Mouse (Mus musculus) forebrain, embryonic 16.5 days (tissue): ENCODE measurements at regions not wholly inside any gene's neighbourhood (a gene's known extent, or its start where the extent isn't known, plus 50 kb on each side); places are given as distances from the start of the nearest gene placed in this dataset.

Experiments used
- ATAC-seq: fragments of 200-750 bp; cut with Nextera tagmentation; 2 replicates; pipeline ENCODE4 v1.8.0; 2017; ENCODE audit warnings: mild to moderate bottlenecking, moderate library complexity
- H3K27ac ChIP-seq: fragments of 300-500 bp; sonication (generic); 2 replicates; pipeline ENCODE4 v1.5.1; 2014; ENCODE audit warnings: low read length, control low read depth
- H3K27me3 ChIP-seq: fragments of 300-500 bp; sonication (generic); replicated peaks from 2 replicates; pipeline ENCODE4 v1.6.1; 2014; ENCODE audit warnings: low read length; ENCODE audit not compliant: control insufficient read depth, insufficient read depth
- H3K36me3 ChIP-seq: fragments of 300-500 bp; sonication (generic); 2 replicates; pipeline ENCODE4 v1.6.1; 2014; ENCODE audit not compliant: control insufficient read depth, insufficient read depth
- H3K4me1 ChIP-seq: fragments of 300-500 bp; sonication (generic); replicated peaks from 2 replicates; pipeline ENCODE4 v1.6.1; 2014; ENCODE audit warnings: low read length; ENCODE audit not compliant: control insufficient read depth, insufficient read depth
- H3K4me2 ChIP-seq: fragments of 300-500 bp; sonication (generic); 2 replicates; pipeline ENCODE4 v1.6.1; 2014; ENCODE audit warnings: mild to moderate bottlenecking, low read length, control low read depth
- H3K4me3 ChIP-seq: fragments of 300-500 bp; sonication (generic); replicated peaks from 2 replicates; pipeline ENCODE4 v1.5.1; 2014; ENCODE audit warnings: mild to moderate bottlenecking, low read length, control low read depth
- H3K9ac ChIP-seq: fragments of 300-500 bp; sonication (generic); replicated peaks from 2 replicates; pipeline ENCODE4 v1.6.1; 2014; ENCODE audit warnings: low read depth, low read length, control low read depth
- H3K9me3 ChIP-seq: fragments of 300-500 bp; sonication (generic); 2 replicates; pipeline ENCODE4 v1.6.1; 2016; ENCODE audit warnings: low read length; ENCODE audit not compliant: control insufficient read depth
- WGBS: fragments of 180-500 bp; shearing (Covaris S2); extraction: QIAGEN DNeasy Blood & Tissue Kit; methylation state at CpG from one replicate; pipeline ENCODE4 v1.1.7; 2014; 5-methylcytosine and 5-hydroxymethylcytosine counted together

DNA sequence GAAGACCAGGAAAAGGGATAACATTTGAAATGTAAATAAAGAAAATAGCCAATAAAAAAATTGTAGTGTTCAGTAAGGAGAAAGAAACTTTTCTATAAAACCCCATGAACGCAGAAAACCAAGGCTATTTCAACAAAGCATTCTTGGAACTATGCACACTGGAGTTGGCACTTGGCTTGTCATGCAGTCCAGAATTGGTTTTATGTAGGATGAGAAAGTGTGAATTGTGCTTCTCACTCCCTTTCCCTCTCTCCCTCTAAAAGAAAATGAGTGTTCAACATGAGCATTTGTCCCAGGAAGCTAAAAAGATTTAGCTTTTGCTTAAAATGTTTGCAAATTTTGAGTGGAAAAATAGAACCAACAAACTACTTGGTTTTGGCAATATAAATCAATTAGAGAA, 841.6 kb upstream of the Adam24 start:
- no peak overlapping the region for H3K27ac ChIP-seq
- H3K4me3 ChIP-seq, result no peak overlapping the region
- no peaks in the 10 kb centered on the region for H3K36me3 ChIP-seq
- no peaks in the 10 kb centered on the region for H3K9me3 ChIP-seq
- H3K9ac ChIP-seq, result no peak overlapping the region
- no peaks in the 10 kb centered on the region for H3K4me1 ChIP-seq
- no peaks in the 10 kb centered on the region for H3K27me3 ChIP-seq
- ATAC-seq, result no peak
- H3K4me2 ChIP-seq, result no peak overlapping the region
- 79% methylated on average over 1 of the region's 1 CpGs for WGBS

DNA sequence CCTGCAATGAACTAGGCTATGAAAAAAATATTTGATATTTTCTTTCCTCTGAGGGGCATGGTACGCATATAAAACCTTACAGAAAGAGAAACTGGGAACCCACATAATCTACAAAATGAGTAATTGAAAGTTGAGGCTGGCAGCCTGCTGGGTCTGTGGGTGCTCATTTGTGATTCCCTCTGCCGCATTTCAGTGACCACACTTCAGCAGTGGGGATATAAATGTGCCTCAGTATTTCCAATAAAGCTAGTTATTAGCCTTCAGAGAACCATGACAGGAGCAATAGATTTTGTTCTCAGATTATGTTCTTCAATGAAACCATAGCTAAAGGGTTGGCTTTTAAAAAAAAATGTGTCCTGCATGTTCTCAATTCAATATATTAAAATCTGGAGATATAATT, 828.0 kb upstream of the Adam24 start:
- no peak overlapping the region for H3K9ac ChIP-seq
- H3K4me3 ChIP-seq, result no peak overlapping the region
- no peak overlapping the region for H3K4me2 ChIP-seq
- H3K9me3 ChIP-seq, result no peaks in the 10 kb centered on the region
- no peaks in the 10 kb centered on the region for H3K4me1 ChIP-seq
- ATAC-seq, result no peak
- no peak overlapping the region for H3K27ac ChIP-seq
- no peaks in the 10 kb centered on the region for H3K27me3 ChIP-seq
- no peaks in the 10 kb centered on the region for H3K36me3 ChIP-seq
- WGBS, result 89% methylated on average over 2 of the region's 2 CpGs

DNA sequence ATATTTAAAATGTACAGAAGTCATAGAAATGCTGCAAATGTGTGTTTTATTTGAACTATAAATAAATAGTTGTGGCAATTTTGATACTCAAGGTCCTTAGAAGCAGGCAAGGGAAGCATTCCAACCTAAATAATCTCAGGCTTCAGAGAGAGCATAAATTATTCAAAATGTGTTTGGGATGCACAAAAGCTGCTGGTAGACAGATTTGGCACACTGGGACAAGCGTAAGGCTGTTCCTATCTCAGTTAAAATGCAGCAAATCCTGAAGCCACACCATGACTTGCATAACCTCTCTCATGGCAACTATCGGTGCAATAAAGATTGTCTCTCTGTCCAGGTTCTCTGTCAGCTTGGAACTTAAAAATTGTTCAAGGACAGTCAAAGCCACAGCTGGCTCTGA, 812.3 kb upstream of the Adam24 start:
- Histone ChIP-seq H3K4me2 (no peak overlapping the region), H3K9ac (no peak overlapping the region), H3K36me3 (no peaks in the 10 kb centered on the region), H3K4me1 (0 out of 2 replicates have a peak, but pooled peaks cover 2% of the 10 kb centered on the region), H3K27ac (no peak overlapping the region), H3K9me3 (no peaks in the 10 kb centered on the region), H3K4me3 (no peak overlapping the region), H3K27me3 (no peaks in the 10 kb centered on the region)
- WGBS, result 76% methylated on average over 2 of the region's 2 CpGs
- ATAC-seq, result 0 out of 2 replicates have a peak, but pooled peaks have one; percentile 31

DNA sequence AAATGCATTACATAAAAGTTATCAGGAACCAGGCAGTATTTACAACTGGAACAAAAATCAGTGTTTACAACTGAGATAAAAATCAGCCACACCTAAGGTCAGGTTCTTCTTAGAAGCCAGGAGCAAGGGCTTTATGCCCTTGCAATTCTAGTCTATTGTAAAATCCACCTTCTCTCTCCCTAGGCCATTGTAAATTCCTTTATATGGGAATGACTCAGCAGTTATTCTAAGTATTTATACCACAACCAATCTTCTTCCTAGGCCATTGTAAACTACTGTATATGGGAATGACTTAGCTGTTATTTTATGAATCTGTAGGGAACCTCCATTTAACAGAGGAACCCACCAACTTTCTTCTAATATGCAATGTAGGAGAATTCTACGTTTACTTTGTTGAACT, 772.6 kb upstream of the Adam24 start:
- H3K4me2 ChIP-seq, result no peak overlapping the region
- no peaks in the 10 kb centered on the region for H3K9me3 ChIP-seq
- no peaks in the 10 kb centered on the region for H3K27me3 ChIP-seq
- no peak for ATAC-seq
- H3K4me3 ChIP-seq, result no peak overlapping the region
- WGBS, result 77% methylated on average over 1 of the region's 1 CpGs
- H3K9ac ChIP-seq, result no peak overlapping the region
- H3K4me1 ChIP-seq, result no peaks in the 10 kb centered on the region
- H3K27ac ChIP-seq, result no peak overlapping the region
- no peaks in the 10 kb centered on the region for H3K36me3 ChIP-seq

DNA sequence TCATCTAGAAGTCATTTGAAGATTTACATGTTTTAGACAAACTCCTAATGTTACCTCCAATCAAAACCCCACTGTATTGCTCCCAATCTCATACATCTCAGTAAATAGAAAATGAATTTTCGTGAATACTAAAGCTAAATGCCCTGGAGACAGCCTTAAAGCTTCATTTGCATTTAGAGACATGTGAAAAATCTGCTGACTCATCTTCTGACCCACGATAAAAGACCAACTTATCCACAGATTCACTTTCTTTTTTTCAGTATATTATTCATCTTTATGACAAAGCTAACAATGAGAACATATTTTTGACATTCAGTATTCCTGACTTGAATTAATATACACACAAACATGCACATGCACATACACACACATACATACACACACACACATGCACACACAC, 762.0 kb upstream of the Adam24 start:
- ATAC-seq, result no peak
- 76% methylated on average over 2 of the region's 2 CpGs for WGBS
- no peaks in the 10 kb centered on the region for H3K27me3 ChIP-seq
- H3K9me3 ChIP-seq, result no peaks in the 10 kb centered on the region
- H3K27ac ChIP-seq, result no peak overlapping the region
- no peaks in the 10 kb centered on the region for H3K36me3 ChIP-seq
- no peak overlapping the region for H3K4me3 ChIP-seq
- H3K4me2 ChIP-seq, result no peak overlapping the region
- no peaks in the 10 kb centered on the region for H3K4me1 ChIP-seq
- H3K9ac ChIP-seq, result no peak overlapping the region

DNA sequence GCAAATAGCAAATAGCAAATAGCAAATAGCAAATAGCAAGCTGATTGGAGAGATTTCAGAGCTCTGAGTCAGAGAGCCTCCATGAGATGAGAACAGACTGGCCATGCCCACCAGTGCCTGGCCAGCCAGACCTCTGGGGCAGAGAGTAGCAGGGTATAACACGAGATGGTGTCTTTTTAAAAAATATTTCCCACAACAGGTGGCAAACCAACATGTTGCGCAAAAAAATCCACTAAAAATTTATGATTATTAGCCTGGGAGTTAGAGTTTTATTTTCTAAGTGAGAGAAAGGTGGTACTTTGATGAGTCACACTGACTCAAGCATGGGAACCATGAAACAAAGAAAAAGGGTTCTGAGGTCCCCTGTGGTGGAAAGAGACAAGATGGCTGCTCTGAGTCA, 753.5 kb upstream of the Adam24 start:
- 79% methylated on average over 2 of the region's 2 CpGs for WGBS

DNA sequence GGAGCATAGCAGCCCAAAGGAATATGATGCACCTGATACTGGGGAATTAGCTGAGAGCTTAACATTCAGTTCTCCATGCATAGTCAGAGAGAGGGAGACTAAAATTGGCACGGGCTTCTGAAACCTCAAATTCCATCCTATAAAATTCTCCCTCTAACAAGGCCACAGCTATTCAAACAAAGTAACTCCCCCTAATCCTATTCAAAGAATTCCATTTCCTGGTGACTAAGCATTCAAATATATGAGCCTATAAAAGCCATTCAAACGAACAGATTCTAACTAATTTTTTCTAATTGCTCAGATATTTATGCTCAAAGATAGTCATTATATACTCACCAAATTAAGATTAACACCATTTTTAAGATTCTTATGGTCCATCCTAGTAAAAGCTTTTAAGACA, 751.1 kb upstream of the Adam24 start:
- no peaks in the 10 kb centered on the region for H3K27me3 ChIP-seq
- H3K36me3 ChIP-seq, result no peaks in the 10 kb centered on the region
- WGBS, result 16% methylated on average over 2 of the region's 2 CpGs

More for the DNA sequence above, 753.5 kb upstream of the Adam24 start:
- Histone ChIP-seq H3K4me3 (no peak overlapping the region), H3K27ac (no peak overlapping the region), H3K4me2 (no peak overlapping the region), H3K4me1 (no peaks in the 10 kb centered on the region), H3K9me3 (no peaks in the 10 kb centered on the region), H3K27me3 (no peaks in the 10 kb centered on the region), H3K36me3 (no peaks in the 10 kb centered on the region), H3K9ac (no peak overlapping the region)
- no peak for ATAC-seq

DNA sequence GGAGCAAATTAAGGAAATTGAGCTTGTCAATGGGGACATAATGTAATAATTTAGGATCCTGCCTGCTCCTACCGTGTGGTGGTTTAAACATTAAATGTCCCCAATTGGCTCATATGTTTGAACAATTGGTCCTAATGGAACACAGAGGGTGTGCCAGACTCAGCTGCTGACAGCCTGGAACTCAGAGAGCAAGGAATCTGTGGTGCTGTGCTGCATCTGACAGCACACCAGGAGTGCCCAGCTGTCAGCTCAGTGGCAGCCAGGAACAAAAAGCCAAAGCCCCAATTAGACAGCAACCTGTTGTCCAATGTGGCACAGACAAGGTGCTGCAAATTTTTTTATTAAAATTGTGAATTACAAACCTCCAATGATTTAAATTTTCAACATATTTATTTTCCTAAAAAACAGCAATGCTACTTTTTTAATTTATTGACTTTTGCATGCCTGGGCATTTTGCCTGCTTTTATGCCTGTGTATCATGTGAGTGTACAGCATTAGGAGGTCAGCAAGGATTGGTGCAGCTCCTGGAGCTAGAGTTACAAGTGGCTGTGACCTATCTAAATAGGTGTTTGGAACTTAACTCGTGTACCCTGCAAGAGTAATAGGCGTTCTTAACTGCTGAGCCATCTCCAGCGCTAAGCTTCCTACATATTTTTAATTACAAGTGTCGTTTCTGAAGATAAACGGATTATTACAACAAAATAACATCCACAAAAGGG, 724.5 kb upstream of the Adam24 start:
- Histone ChIP-seq H3K36me3 (no peaks in the 10 kb centered on the region), H3K9me3 (no peaks in the 10 kb centered on the region), H3K27ac (no peak overlapping the region), H3K4me3 (no peak overlapping the region), H3K4me1 (peaks cover 7% of the 10 kb centered on the region), H3K4me2 (no peak overlapping the region), H3K9ac (no peak overlapping the region), H3K27me3 (no peaks in the 10 kb centered on the region)
- WGBS, result 57% methylated on average over 6 of the region's 6 CpGs
- peak; percentile 96 for ATAC-seq

More for the DNA sequence above, 751.1 kb upstream of the Adam24 start:
- H3K4me3 ChIP-seq, result no peak overlapping the region
- ATAC-seq, result no peak
- H3K27ac ChIP-seq, result no peak overlapping the region
- no peaks in the 10 kb centered on the region for H3K4me1 ChIP-seq
- no peaks in the 10 kb centered on the region for H3K9me3 ChIP-seq
- H3K4me2 ChIP-seq, result no peak overlapping the region
- H3K9ac ChIP-seq, result no peak overlapping the region

DNA sequence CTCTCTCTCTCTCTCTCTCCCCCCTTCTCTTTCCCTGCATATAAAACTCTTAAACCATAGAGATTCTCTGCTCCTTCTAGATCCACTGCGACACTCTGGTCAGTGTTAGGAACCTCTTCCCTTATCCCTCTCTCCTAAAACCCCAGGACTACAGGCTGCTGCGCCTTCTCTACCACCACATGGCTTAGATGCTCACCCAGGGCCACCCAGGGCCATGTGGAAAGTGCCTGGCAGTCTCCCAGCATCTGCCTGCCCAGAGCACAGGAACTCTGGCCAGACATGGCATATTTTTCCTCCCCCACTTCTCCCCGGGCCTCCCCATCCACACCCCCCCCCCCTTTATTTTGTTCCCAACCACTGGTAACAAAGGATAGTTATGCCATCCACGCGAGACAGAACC, 720.4 kb upstream of the Adam24 start:
- no peak overlapping the region for H3K9ac ChIP-seq
- 56% methylated on average over 5 of the region's 5 CpGs for WGBS
- no peaks in the 10 kb centered on the region for H3K9me3 ChIP-seq
- H3K36me3 ChIP-seq, result no peaks in the 10 kb centered on the region
- H3K4me3 ChIP-seq, result no peak overlapping the region
- H3K4me2 ChIP-seq, result no peak overlapping the region
- no peaks in the 10 kb centered on the region for H3K27me3 ChIP-seq
- H3K27ac ChIP-seq, result no peak overlapping the region
- ATAC-seq, result no peak
- H3K4me1 ChIP-seq, result peaks cover 7% of the 10 kb centered on the region

DNA sequence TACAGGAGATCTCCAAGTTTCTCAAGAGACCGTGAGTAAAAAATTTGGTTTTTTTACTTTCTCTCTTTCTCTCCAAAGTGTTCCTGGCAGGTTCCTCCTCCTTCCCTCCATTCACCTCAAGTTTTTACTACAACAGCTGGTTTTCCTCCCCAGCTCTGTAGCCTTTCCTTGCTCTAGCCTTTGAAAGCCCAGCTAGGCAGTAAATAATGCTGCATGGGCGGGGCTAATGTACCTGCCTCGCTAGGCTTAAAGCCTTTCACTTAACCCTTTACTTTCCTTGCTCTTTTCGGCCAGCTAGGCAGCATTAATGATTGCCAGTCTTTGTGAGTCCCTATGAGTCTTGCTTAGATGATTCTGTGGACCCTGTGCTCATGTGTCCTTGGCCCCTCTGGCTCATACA, 720.0 kb upstream of the Adam24 start:
- H3K27me3 ChIP-seq, result no peaks in the 10 kb centered on the region
- H3K36me3 ChIP-seq, result no peaks in the 10 kb centered on the region
- no peak overlapping the region for H3K4me2 ChIP-seq
- no peak overlapping the region for H3K9ac ChIP-seq
- no peaks in the 10 kb centered on the region for H3K9me3 ChIP-seq
- H3K27ac ChIP-seq, result no peak overlapping the region
- H3K4me3 ChIP-seq, result no peak overlapping the region
- peaks cover 6% of the 10 kb centered on the region for H3K4me1 ChIP-seq
- WGBS, result 32% methylated on average over 4 of the region's 4 CpGs
- ATAC-seq, result no peak
